Mouse (Mus musculus) lung, embryonic 14.5 days (tissue): ENCODE measurements at regions not wholly inside any gene's neighbourhood (a gene's known extent, or its start where the extent isn't known, plus 50 kb on each side); places are given as distances from the start of the nearest gene placed in this dataset.

ENCODE experiments used
- ATAC-seq: fragments of 200-750 bp; cut with Nextera tagmentation; 2 replicates; pipeline ENCODE4 v1.8.0; 2017; ENCODE audit warnings: mild to moderate bottlenecking, moderate TSS enrichment, moderate library complexity; ENCODE audit not compliant: insufficient read depth
- DNase-seq: peaks from one replicate; pipeline ENCODE4 v3.0.0-alpha.2; 2015
- H3K27ac ChIP-seq: fragments of 300-500 bp; sonication (generic); 2 replicates; pipeline ENCODE4 v1.5.1; 2014; ENCODE audit warnings: low read depth, mild to moderate bottlenecking, moderate library complexity
- H3K27me3 ChIP-seq: fragments of 300-500 bp; sonication (generic); 2 replicates; pipeline ENCODE4 v1.6.1; 2014; ENCODE audit warnings: low read length, control low read depth; ENCODE audit not compliant: insufficient read depth
- H3K36me3 ChIP-seq: fragments of 300-500 bp; sonication (generic); 2 replicates; pipeline ENCODE4 v1.6.1; 2014; ENCODE audit warnings: control low read depth; ENCODE audit not compliant: insufficient read depth
- H3K4me1 ChIP-seq: fragments of 300-500 bp; sonication (generic); 2 replicates; pipeline ENCODE4 v1.6.1; 2014; ENCODE audit warnings: antibody characterized with exemption, control low read depth; ENCODE audit not compliant: insufficient read depth
- H3K4me2 ChIP-seq: fragments of 300-500 bp; sonication (generic); 2 replicates; pipeline ENCODE4 v1.6.1; 2014; ENCODE audit warnings: mild to moderate bottlenecking
- H3K4me3 ChIP-seq: fragments of 300-500 bp; sonication (generic); 2 replicates; pipeline ENCODE4 v1.5.1; 2014; ENCODE audit warnings: low read depth, low read length
- H3K9ac ChIP-seq: fragments of 300-500 bp; sonication (generic); 2 replicates; pipeline ENCODE4 v1.6.1; 2014
- H3K9me3 ChIP-seq: fragments of 300-500 bp; sonication (generic); 2 replicates; pipeline ENCODE4 v1.6.1; 2016; ENCODE audit warnings: low read depth, low read length, control low read depth
- CTCF ChIP-seq: IDR thresholded peaks from 2 replicates; pipeline ENCODE4 v1.5.1; 2016; ENCODE audit warnings: antibody characterized with exemption, low read depth
- WGBS: fragments of 180-500 bp; shearing (Covaris S2); extraction: QIAGEN DNeasy Blood & Tissue Kit; methylation state at CpG from one replicate; pipeline ENCODE4 v1.1.7; 2014; 5-methylcytosine and 5-hydroxymethylcytosine counted together

GRCm38 (mm10) chr17:67514387-67515241 is 117.9 kb downstream of the Lrrc30 start:
- DNase-seq (peak; percentile 54), ATAC-seq (peak; percentile 54)
- 59% methylated on average over 9 of the region's 9 CpGs for WGBS
- Histone ChIP-seq H3K4me1 (no peaks in the 10 kb centered on the region; the same call in 1 of the 2 replicates), H3K27me3 (no peaks in the 10 kb centered on the region), H3K9ac (no peak overlapping the region), H3K27ac (peak overlapping the region; percentile 82), H3K4me3 (no peak overlapping the region), H3K36me3 (no peaks in the 10 kb centered on the region), H3K9me3 (no peaks in the 10 kb centered on the region), H3K4me2 (no peak overlapping the region)
- no peak for TF ChIP-seq CTCF

DNA sequence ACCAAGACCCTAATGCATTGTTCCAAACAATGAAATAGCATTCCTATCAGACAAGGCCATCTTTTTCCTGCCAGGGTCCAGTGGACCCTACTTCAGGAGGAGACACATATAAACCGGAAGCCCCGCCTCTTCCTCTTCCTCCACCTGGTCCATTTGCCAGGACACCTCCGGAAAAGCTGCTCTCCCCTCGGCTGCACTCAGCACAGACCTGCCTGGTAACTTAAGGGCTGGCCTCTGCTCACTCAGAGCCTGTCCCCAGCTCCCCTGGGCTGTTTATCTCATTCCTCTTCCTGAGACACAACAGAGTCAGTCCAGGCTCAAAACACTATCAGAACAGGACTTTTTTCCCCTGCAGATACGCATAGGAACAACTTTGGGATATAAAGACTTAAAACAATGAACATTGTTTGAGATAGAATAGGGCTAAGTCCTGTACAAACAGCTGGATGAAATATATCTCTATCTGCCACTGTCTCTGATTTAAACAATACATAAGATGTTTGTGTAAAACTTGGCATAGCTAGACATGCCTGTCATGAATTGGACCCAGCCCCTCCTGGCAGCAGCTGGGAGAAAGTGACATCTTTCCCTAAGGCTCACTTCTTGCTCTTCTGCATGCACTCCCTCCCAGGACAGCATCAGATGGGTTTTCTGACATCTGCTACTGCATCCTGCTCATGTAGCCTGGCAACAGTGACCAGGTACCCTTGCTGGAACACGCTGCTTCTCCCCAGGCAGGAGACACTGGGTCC is 119.6 kb downstream of the Lrrc30 start:
- Histone ChIP-seq H3K9ac (no peak overlapping the region), H3K4me3 (no peak overlapping the region), H3K4me1 (no peaks in the 10 kb centered on the region; the same call in 1 of the 2 replicates), H3K4me2 (no peak overlapping the region), H3K27me3 (no peaks in the 10 kb centered on the region), H3K9me3 (no peaks in the 10 kb centered on the region), H3K27ac (peak overlapping the region; percentile 82), H3K36me3 (no peaks in the 10 kb centered on the region)
- WGBS = 58% methylated on average over 6 of the region's 6 CpGs
- DNase-seq = peak; percentile 77
- no peak for TF ChIP-seq CTCF
- ATAC-seq = peak; percentile 79

DNA sequence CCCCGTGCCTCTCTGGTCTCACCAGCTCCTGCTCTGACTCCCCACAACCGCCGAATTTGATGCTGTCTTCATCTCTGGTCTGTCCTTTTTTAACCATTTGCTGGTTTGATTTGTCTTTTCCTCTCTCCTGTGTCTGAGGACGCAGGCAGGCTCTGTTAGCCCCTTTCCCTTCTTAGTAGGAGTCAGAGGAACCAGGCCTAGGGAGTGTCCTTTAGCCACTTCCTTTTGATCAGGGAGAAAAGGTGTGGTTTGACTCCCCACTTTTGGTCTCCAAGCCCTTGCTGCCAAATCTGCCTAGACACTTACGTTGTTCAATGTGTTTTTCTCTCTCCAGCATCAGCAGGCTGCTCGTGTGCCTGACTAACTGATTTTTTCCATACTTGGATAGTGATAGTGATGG is 120.5 kb downstream of the Lrrc30 start:
- TF ChIP-seq CTCF = no peak
- no peak for DNase-seq
- H3K27ac ChIP-seq = peak overlapping the region; percentile 4; the same call in 1 of the 2 replicates

DNA sequence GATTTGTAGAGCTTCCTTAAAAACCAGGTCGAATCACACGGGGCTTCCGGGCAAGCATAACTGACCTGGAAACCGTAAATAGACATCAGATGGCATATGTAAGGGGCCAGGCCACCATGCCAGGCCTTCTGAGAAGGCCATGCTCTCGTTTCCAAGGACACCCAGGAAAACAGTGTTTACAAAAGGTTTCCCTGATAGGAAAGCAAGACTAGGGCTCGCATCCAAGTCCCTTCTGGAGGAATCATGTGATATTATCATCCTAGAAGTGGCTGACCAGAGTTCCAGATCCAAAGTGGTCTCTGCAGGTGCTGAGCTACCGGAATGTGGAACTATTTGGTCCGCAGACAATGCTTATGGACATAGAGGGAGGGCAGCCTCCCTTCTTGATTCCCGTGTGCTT is 122.6 kb downstream of the Lrrc30 start:
- 68% methylated on average over 9 of the region's 9 CpGs for WGBS
- H3K27ac ChIP-seq = no peak overlapping the region
- H3K9ac ChIP-seq = no peak overlapping the region

More for the DNA sequence above, 120.5 kb downstream of the Lrrc30 start:
- no peaks in the 10 kb centered on the region for H3K36me3 ChIP-seq
- H3K4me2 ChIP-seq = no peak overlapping the region
- no peaks in the 10 kb centered on the region for H3K9me3 ChIP-seq
- H3K4me1 ChIP-seq = no peaks in the 10 kb centered on the region; the same call in 1 of the 2 replicates
- no peak overlapping the region for H3K4me3 ChIP-seq
- whole genome bisulfite sequencing = 55% methylated on average over 6 of the region's 6 CpGs
- no peaks in the 10 kb centered on the region for H3K27me3 ChIP-seq
- ATAC-seq = no peak
- H3K9ac ChIP-seq = no peak overlapping the region

DNA sequence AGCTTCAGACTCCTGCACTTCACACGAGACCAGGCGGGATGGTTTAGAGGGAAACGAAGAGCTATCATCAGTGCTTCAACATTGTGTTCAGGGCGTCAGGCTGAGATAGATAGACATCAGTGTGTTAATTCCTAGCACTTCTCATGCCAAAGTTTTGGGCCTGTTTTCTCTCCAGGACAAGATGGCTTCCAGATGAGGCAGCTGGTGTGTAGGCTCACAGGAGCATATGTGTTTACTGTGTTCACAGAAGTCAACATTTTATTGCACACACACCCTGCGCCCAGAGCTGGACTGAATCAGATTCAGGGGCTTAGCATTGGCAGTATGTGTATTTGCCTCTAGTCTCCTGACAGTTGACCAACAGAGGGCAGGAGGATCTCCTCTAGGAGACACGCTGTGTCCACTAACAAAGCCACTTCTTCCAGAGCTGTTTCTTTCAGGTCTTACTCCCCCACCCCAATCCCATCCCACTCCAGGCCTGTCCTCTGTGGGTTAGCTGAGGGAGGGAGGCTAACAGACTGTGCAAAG is 123.4 kb downstream of the Lrrc30 start:
- Histone ChIP-seq H3K36me3 (no peaks in the 10 kb centered on the region), H3K4me1 (no peaks in the 10 kb centered on the region; the same call in 1 of the 2 replicates), H3K27ac (no peak overlapping the region), H3K27me3 (no peaks in the 10 kb centered on the region), H3K9me3 (no peaks in the 10 kb centered on the region), H3K4me2 (no peak overlapping the region), H3K9ac (no peak overlapping the region), H3K4me3 (no peak overlapping the region)
- WGBS = 84% methylated on average over 6 of the region's 6 CpGs
- no peak; the same call in 1 of the 2 replicates for TF ChIP-seq CTCF
- no peak for DNase-seq
- ATAC-seq = no peak

More for the DNA sequence above, 122.6 kb downstream of the Lrrc30 start:
- Histone ChIP-seq H3K36me3 (no peaks in the 10 kb centered on the region), H3K9me3 (no peaks in the 10 kb centered on the region), H3K27me3 (no peaks in the 10 kb centered on the region), H3K4me3 (no peak overlapping the region), H3K4me2 (no peak overlapping the region), H3K4me1 (no peaks in the 10 kb centered on the region; the same call in 1 of the 2 replicates)
- no peak for ATAC-seq
- DNase-seq = no peak
- no peak for TF ChIP-seq CTCF

GRCm38 (mm10) chr17:67508353-67508752 is 124.2 kb downstream of the Lrrc30 start:
- Histone ChIP-seq H3K27ac (no peak overlapping the region), H3K9me3 (no peaks in the 10 kb centered on the region), H3K4me1 (no peaks in the 10 kb centered on the region; the same call in 1 of the 2 replicates), H3K4me2 (no peak overlapping the region), H3K9ac (no peak overlapping the region), H3K27me3 (no peaks in the 10 kb centered on the region), H3K4me3 (no peak overlapping the region), H3K36me3 (no peaks in the 10 kb centered on the region)
- DNase-seq (no peak), ATAC-seq (no peak)
- WGBS = 37% methylated on average over 2 of the region's 2 CpGs
- TF ChIP-seq CTCF = no peak

- no peaks in the 10 kb centered on the region for H3K36me3 ChIP-seq
- H3K4me3 ChIP-seq = no peak overlapping the region
- H3K4me1 ChIP-seq = no peaks in the 10 kb centered on the region
- H3K4me2 ChIP-seq = no peak overlapping the region
- no peak overlapping the region for H3K9ac ChIP-seq
- no peak overlapping the region for H3K27ac ChIP-seq
- DNase-seq = no peak
- H3K9me3 ChIP-seq = no peaks in the 10 kb centered on the region
- WGBS = 50% methylated on average over 2 of the region's 2 CpGs
- TF ChIP-seq CTCF = no peak
- ATAC-seq = 0 out of 2 replicates have a peak, but pooled peaks have one; percentile 52
- H3K27me3 ChIP-seq = no peaks in the 10 kb centered on the region
Measured at GRCm38 (mm10) chr17:67506466-67506865, 126.1 kb downstream of the Lrrc30 start.
